Mouse (Mus musculus): ENCODE data around the gene Ptpn9. TPM values are rescaled to one million over a fixed set of nuclear protein-coding genes. Genes with fewer than 3 reads are reported as not detected.

Gene Ptpn9
- total and polyA plus RNA-seq, 3 experiments, result 10.4 to 21.3 (median 10.4) TPM

DNA sequence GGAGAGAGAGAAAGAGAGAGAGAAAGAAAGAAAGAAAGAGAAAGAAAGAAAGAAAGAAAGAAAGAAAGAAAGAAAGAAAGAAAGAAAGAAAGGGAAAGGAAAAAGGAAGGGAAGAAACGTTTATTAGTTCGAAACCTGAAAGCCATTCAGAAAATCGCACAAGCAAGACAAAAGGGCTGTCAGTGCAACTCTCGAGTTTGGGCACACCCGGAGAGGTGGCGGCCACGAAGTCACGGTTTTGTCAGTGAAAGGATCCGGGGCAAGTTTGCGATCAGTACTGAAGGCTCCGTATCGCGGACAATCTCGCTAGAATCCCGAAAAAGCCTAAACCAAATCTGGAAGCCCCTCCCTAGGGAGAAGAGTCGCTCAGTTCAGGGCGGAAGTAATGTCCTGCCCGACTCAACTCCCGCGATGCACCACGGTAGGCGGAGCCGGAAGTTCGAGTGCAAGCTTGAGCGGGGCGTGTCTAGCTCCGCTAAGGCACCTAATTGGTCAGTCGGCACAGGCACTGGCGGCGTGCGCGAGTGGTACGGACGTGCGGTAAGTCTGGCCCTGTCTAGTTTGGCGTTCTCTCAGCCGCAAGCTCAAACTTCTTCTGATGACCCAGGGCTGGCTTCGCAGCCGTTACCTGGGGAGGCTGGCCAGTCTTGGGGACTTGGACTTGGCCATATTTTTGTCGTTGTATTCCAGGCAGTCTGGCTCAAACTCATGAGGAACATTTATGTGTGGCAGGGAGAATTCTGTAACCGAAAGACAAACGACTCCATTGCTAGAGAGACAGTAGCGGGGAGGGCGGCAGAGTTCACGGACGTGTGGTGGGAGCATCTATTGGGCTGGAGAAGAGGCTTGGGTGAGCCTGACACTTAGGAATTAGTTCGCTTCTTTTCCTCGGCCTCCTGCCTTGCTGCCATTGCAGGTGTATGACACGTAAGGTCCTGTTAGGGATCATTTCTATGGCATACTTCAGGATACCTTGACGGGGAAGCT, 44.0 kb upstream of the Ptpn9 start, which contains the start of gene Snupn:
Snupn (plus strand) TSS at position 465 of the 987 bp plus-strand sequence.
- Histone ChIP-seq H3K27me3 (replicated peaks) (no peaks in the 10 kb centered on the region), H3K36me3 (replicated peaks in 1 of 2; ENCODE audit: control insufficient read depth in 1 of 2, insufficient read depth in 1 of 2, low read length in 1 of 2) (peaks cover 0 to 3% of the 10 kb centered on the region in 2 experiments), H3K27ac (ENCODE audit: insufficient read depth, low read depth) (peak within 1 kb of the TSS; percentile 59), H3K9me3 (replicated peaks; ENCODE audit: low read length) (no peaks in the 10 kb centered on the region), H3K4me2 (ENCODE audit: insufficient read depth, low read depth, poor library complexity, severe bottlenecking) (peak within 1 kb of the TSS; percentile 53), H3K9ac (ENCODE audit: insufficient read depth, low read depth) (peak within 1 kb of the TSS; percentile 94), H3K79me2 (replicated peaks; ENCODE audit: control insufficient read depth, extremely low read depth, insufficient read depth, poor library complexity, severe bottlenecking) (no peaks in the 10 kb centered on the region), H3K4me1 (ENCODE audit: control insufficient read depth in 1 of 2, insufficient read depth in 2 of 2) (peaks cover 8 to 16% of the 10 kb centered on the region in 2 experiments), H3K4me3 (replicated peaks in 1 of 3; ENCODE audit: low read depth in 2 of 3, low read length in 2 of 3, poor library complexity in 1 of 3) (peak within 1 kb of the TSS; percentile 67 to 78 (median 73))
- TF ChIP-seq MEF2A (IDR thresholded peaks at IDR 0.05; ENCODE audit: borderline replicate concordance, low read depth, low read length), result 0 out of 2 replicates have a peak, but pooled peaks have one; percentile 10
- TF ChIP-seq RAD21 (IDR thresholded peaks at IDR 0.05; ENCODE audit: low read depth, low read length), result no peak
- peak; percentile 93 for TF ChIP-seq HCFC1 (IDR thresholded peaks at IDR 0.05; ENCODE audit: low read depth, low read length)
- peak; percentile 50; the same call in 1 of the 2 replicates for TF ChIP-seq MYC (IDR thresholded peaks at IDR 0.05; ENCODE audit: low read depth, low read length)
- TF ChIP-seq ELF1 (IDR thresholded peaks at IDR 0.05; ENCODE audit: low read depth, low read length), result peak; percentile 96
- TF ChIP-seq CHD2 (IDR thresholded peaks at IDR 0.05; ENCODE audit: low read length), result peak; percentile 92
- TF ChIP-seq JUN (IDR thresholded peaks at IDR 0.05; ENCODE audit: insufficient read depth, low read depth, low read length), result no peak
- no peak for TF ChIP-seq JUND (conservative IDR thresholded peaks at IDR 0.05; ENCODE audit: low read depth, low read length)
- 0 out of 2 replicates have a peak, but pooled peaks have one; percentile 15 for TF ChIP-seq MAZ (IDR thresholded peaks at IDR 0.05; ENCODE audit: low read depth, low read length)
- peak; percentile 82 for TF ChIP-seq MXI1 (IDR thresholded peaks at IDR 0.05; ENCODE audit: low read depth, low read length)
- TF ChIP-seq NRF1 (IDR thresholded peaks at IDR 0.05; ENCODE audit: low read depth, low read length), result peak; percentile 70
- TF ChIP-seq SIN3A (IDR thresholded peaks at IDR 0.05; ENCODE audit: low read length), result peak; percentile 92
- peak; percentile 90; the same call in 1 of the 2 replicates for TF ChIP-seq KAT2A (IDR thresholded peaks at IDR 0.05; ENCODE audit: insufficient replicate concordance, low read length)
- TF ChIP-seq USF1 (IDR thresholded peaks at IDR 0.05; ENCODE audit: low read depth, low read length), result no peak
- TF ChIP-seq PAX5 (IDR thresholded peaks at IDR 0.05; ENCODE audit: low read length), result no peak
- TF ChIP-seq MAX (IDR thresholded peaks at IDR 0.05; ENCODE audit: low read length), result peak; percentile 46; the same call in 1 of the 2 replicates
- TF ChIP-seq ZMIZ1 (IDR thresholded peaks at IDR 0.05; ENCODE audit: low read depth, low read length), result peak; percentile 80; the same call in 1 of the 2 replicates
- peak; percentile 99 for TF ChIP-seq POLR2A (IDR thresholded peaks at IDR 0.05; ENCODE audit: low read depth, low read length)
- peak; percentile 93 for TF ChIP-seq TBP (conservative IDR thresholded peaks at IDR 0.05; ENCODE audit: low read depth, low read length)
- peak; percentile 91 for TF ChIP-seq POLR2AphosphoS2 (IDR thresholded peaks at IDR 0.05; ENCODE audit: low read depth, low read length)
- TF ChIP-seq NELFE (IDR thresholded peaks at IDR 0.05; ENCODE audit: low read depth, low read length), result peak; percentile 98
- no peak for TF ChIP-seq GABPA (IDR thresholded peaks at IDR 0.05; ENCODE audit: insufficient replicate concordance, low read depth, low read length)
- peak; percentile 88 for TF ChIP-seq TCF12 (IDR thresholded peaks at IDR 0.05; ENCODE audit: low read depth, low read length)
- TF ChIP-seq ETS1 (conservative IDR thresholded peaks at IDR 0.05; ENCODE audit: low read depth, low read length), result no peak
- peak; percentile 43; the same call in 1 of the 2 replicates for TF ChIP-seq IRF4 (IDR thresholded peaks at IDR 0.05; ENCODE audit: low read depth, low read length)
- no peak for TF ChIP-seq SMC3 (IDR thresholded peaks at IDR 0.05; ENCODE audit: low read depth, low read length)
- no peak for TF ChIP-seq ZNF384 (IDR thresholded peaks at IDR 0.05; ENCODE audit: low read depth, low read length)
- peak; percentile 99 for DNase-seq (ENCODE audit: extremely low read depth)
- in situ Hi-C loops (cut with MboI; ENCODE audit: low pct_ligation_motif_present, low pct_unique_long_range_greater_than_20kb, low sequenced_read_pairs) (no loop called here), dilution Hi-C loops (cut with MboI; ENCODE audit: extremely low pct_ligation_motif_present, extremely low pct_unique_long_range_greater_than_20kb, low sequenced_read_pairs) (no loop called here)

All from CH12.LX (cell line).